Mouse (Mus musculus) MEL (cell line): ENCODE measurements around the gene Tab1. TPM values are rescaled to one million over a fixed set of nuclear protein-coding genes. Genes with fewer than 3 reads are reported as not detected.

ENCODE experiments used
- DNase-seq: peaks from one replicate; pipeline ENCODE4 v3.0.0; 2011; ENCODE audit warnings: low read depth, low spot score
- H3K27ac ChIP-seq: 2 replicates; pipeline ENCODE4 v1.5.1; 2012; ENCODE audit warnings: low read depth, mild to moderate bottlenecking, control low read depth, low read length, moderate library complexity; ENCODE audit not compliant: control insufficient read depth
- H3K27me3 ChIP-seq, 2 experiments: fragments of 150-350 bp in 1 of 2; sonication (generic) in 1 of 2; 2 replicates each; pipeline ENCODE4 v1.6.1; 2012; ENCODE audit warnings: low read length in 2 of 2, mild to moderate bottlenecking in 2 of 2, improper control_type of control experiment in 1 of 2, moderate library complexity in 1 of 2; ENCODE audit not compliant: insufficient read depth in 2 of 2, control insufficient read depth in 1 of 2
- H3K36me3 ChIP-seq, 2 experiments: 2 replicates each; pipeline ENCODE4 v1.6.1; 2012 to 2014; ENCODE audit warnings: low read length in 2 of 2, improper control_type of control experiment in 1 of 2, inconsistent platforms in 1 of 2, mild to moderate bottlenecking in 1 of 2; ENCODE audit not compliant: insufficient read depth in 2 of 2, control insufficient read depth in 1 of 2
- H3K4me1 ChIP-seq, 2 experiments: fragments of 150-350 bp in 1 of 2; sonication (generic) in 1 of 2; 2 replicates each; pipeline ENCODE4 v1.6.1; 2012; ENCODE audit warnings: low read length in 2 of 2, improper control_type of control experiment in 1 of 2, mild to moderate bottlenecking in 1 of 2; ENCODE audit not compliant: insufficient read depth in 2 of 2, control insufficient read depth in 1 of 2
- H3K4me3 ChIP-seq, 2 experiments: fragments of 150-350 bp in 1 of 2; sonication (generic) in 1 of 2; 2 replicates each; pipeline ENCODE4 v1.5.1; 2012; ENCODE audit warnings: low read depth in 2 of 2, low read length in 2 of 2, mild to moderate bottlenecking in 2 of 2, moderate library complexity in 2 of 2, control low read depth in 1 of 2, improper control_type of control experiment in 1 of 2; ENCODE audit not compliant: control insufficient read depth in 1 of 2, insufficient read depth in 1 of 2
- H3K79me2 ChIP-seq: 2 replicates; pipeline ENCODE4 v1.6.1; 2012; ENCODE audit warnings: mild to moderate bottlenecking, low read length, moderate library complexity; ENCODE audit not compliant: control insufficient read depth, poor library complexity, insufficient read depth
- H3K9ac ChIP-seq: 2 replicates; pipeline ENCODE4 v1.6.1; 2012; ENCODE audit warnings: low read depth, mild to moderate bottlenecking, control low read depth, low read length, moderate library complexity; ENCODE audit not compliant: control insufficient read depth, poor library complexity, severe bottlenecking
- H3K9me3 ChIP-seq: fragments of 150-350 bp; sonication (generic); replicated peaks from 2 replicates; pipeline ENCODE4 v1.6.1; 2012; ENCODE audit warnings: mild to moderate bottlenecking, low read length, improper control_type of control experiment, moderate library complexity; ENCODE audit not compliant: insufficient read depth
- CHD2 ChIP-seq: IDR thresholded peaks from 2 replicates; pipeline ENCODE4 v1.6.1; 2011; ENCODE audit warnings: low read length, improper control_type of control experiment
- CTCF ChIP-seq, 3 experiments: IDR thresholded peaks in 2 of 3; conservative IDR thresholded peaks in 1 of 3; 2 replicates each; pipeline ENCODE4 v1.5.1; 2011 to 2012; ENCODE audit warnings: low read length in 3 of 3, low read depth in 2 of 3, mild to moderate bottlenecking in 2 of 3, improper control_type of control experiment in 1 of 3, inconsistent platforms in 1 of 3, mixed read lengths in 1 of 3, moderate library complexity in 1 of 3; ENCODE audit not compliant: control insufficient read depth in 1 of 3, insufficient read depth in 1 of 3, poor library complexity in 1 of 3, severe bottlenecking in 1 of 3
- ETS1 ChIP-seq: IDR thresholded peaks from 2 replicates; pipeline ENCODE4 v1.6.1; 2012; ENCODE audit warnings: low read depth, mild to moderate bottlenecking, inconsistent platforms, low read length, improper control_type of control experiment, moderate library complexity
- GATA1 ChIP-seq: IDR thresholded peaks from 2 replicates; pipeline ENCODE4 v1.6.1; 2011; ENCODE audit warnings: low read depth, low read length, improper control_type of control experiment
- KAT2A ChIP-seq: conservative IDR thresholded peaks from 2 replicates; pipeline ENCODE4 v1.6.1; 2012; ENCODE audit warnings: low read depth, low read length, improper control_type of control experiment, inconsistent platforms
- MAX ChIP-seq: IDR thresholded peaks from 2 replicates; pipeline ENCODE4 v1.6.1; 2011; ENCODE audit warnings: low read length, improper control_type of control experiment
- POLR2A ChIP-seq, 2 experiments: IDR thresholded peaks; 2 replicates each; pipeline ENCODE4 v1.6.1; 2011 to 2012; ENCODE audit warnings: low read length in 2 of 2, mild to moderate bottlenecking in 2 of 2, control low read depth in 1 of 2, improper control_type of control experiment in 1 of 2, low read depth in 1 of 2, moderate library complexity in 1 of 2; ENCODE audit not compliant: control insufficient read depth in 1 of 2, insufficient read depth in 1 of 2, poor library complexity in 1 of 2
- POLR2AphosphoS2 ChIP-seq: IDR thresholded peaks from 2 replicates; pipeline ENCODE4 v1.6.1; 2011; ENCODE audit warnings: low read length, improper control_type of control experiment
- POLR2AphosphoS5 ChIP-seq: IDR thresholded peaks from 2 replicates; pipeline ENCODE4 v1.6.1; 2012; ENCODE audit warnings: low read depth, borderline replicate concordance, mild to moderate bottlenecking, inconsistent platforms, low read length, moderate library complexity, mixed read lengths
- RAD21 ChIP-seq: IDR thresholded peaks from 2 replicates; pipeline ENCODE4 v1.6.1; 2011; ENCODE audit warnings: mild to moderate bottlenecking, low read depth, low read length, improper control_type of control experiment
- UBTF ChIP-seq: IDR thresholded peaks from 2 replicates; pipeline ENCODE4 v1.6.1; 2012; ENCODE audit warnings: low read depth, mild to moderate bottlenecking, inconsistent platforms, low read length, improper control_type of control experiment, moderate library complexity, borderline replicate concordance; ENCODE audit not compliant: insufficient read depth
- USF1 ChIP-seq: IDR thresholded peaks from 2 replicates; pipeline ENCODE4 v1.6.1; 2014; ENCODE audit warnings: low read depth, mild to moderate bottlenecking, inconsistent platforms, low read length, improper control_type of control experiment, moderate library complexity
- ZC3H11A ChIP-seq: IDR thresholded peaks from 2 replicates; pipeline ENCODE4 v1.6.1; 2012; ENCODE audit warnings: low read depth, mild to moderate bottlenecking, inconsistent platforms, low read length, improper control_type of control experiment
- ZKSCAN1 ChIP-seq: IDR thresholded peaks from 2 replicates; pipeline ENCODE4 v1.6.1; 2012; ENCODE audit warnings: low read depth, mild to moderate bottlenecking, inconsistent platforms, low read length, improper control_type of control experiment, moderate library complexity
- polyA plus RNA-seq, 2 experiments: library from polyadenylated mRNA; stranded (reverse) in 1 of 2; unstranded in 1 of 2; fragments of >175 nt in 1 of 2; fragments of >200 nt in 1 of 2; gene quantifications; 2 replicates each; pipeline versions ENCODE4 v1.2.1 to v1.2.4; 2012; ENCODE audit warnings: low replicate concordance in 2 of 2, low read depth in 1 of 2; ENCODE audit not compliant: insufficient read length in 2 of 2, insufficient read depth in 1 of 2, missing spikeins in 1 of 2
- total RNA-seq: library from RNA; depleted of rRNA; stranded (reverse); fragments of 300-350 nt; gene quantifications from 2 replicates; pipeline ENCODE4 v1.2.3, GENCODE M21; 2012

The Tab1 gene
- total and polyA plus RNA-seq, 3 experiments, result 23.3 to 31.1 TPM; not detected in 1

- peaks cover 0 to 2% of the 10 kb centered on the region in 2 experiments; a peak in 2 of 4 replicates for H3K36me3 ChIP-seq
Observed at GRCm38 (mm10) chr15:80105490-80106410, 27.2 kb upstream of the Tab1 start.

GRCm38 (mm10) chr15:80107143-80107542 is 25.8 kb upstream of the Tab1 start:
- TF ChIP-seq POLR2AphosphoS5, result no peak
- no peak for TF ChIP-seq POLR2AphosphoS2
- no peak for TF ChIP-seq UBTF
- no peak for TF ChIP-seq CTCF (IDR thresholded peaks at IDR 0.05 in 2 of 3, conservative IDR thresholded peaks at IDR 0.05 in 1 of 3; ENCODE audit: control insufficient read depth in 1 of 3, insufficient read depth in 1 of 3, low read depth in 2 of 3, low read length in 3 of 3, poor library complexity in 1 of 3, severe bottlenecking in 1 of 3)
- no peak for TF ChIP-seq MAX
- TF ChIP-seq KAT2A, result no peak
- no peak for TF ChIP-seq ZKSCAN1
- H3K27me3 ChIP-seq, result no peaks in the 10 kb centered on the region
- no peak overlapping the region for H3K27ac ChIP-seq
- 0 out of 4 replicates have a peak, but pooled peaks cover 0 to 2% of the 10 kb centered on the region in 2 experiments for H3K4me1 ChIP-seq
- no peaks in the 10 kb centered on the region for H3K79me2 ChIP-seq
- H3K36me3 ChIP-seq, result peaks cover 2 to 5% of the 10 kb centered on the region in 2 experiments
- H3K9me3 ChIP-seq, result no peaks in the 10 kb centered on the region
- no peak overlapping the region for H3K4me3 ChIP-seq
- no peak overlapping the region for H3K9ac ChIP-seq
- no peak for DNase-seq

More at GRCm38 (mm10) chr15:80105490-80106410, 27.2 kb upstream of the Tab1 start:
- H3K4me3 ChIP-seq, result no peak overlapping the region
- no peak for TF ChIP-seq POLR2A (IDR thresholded peaks at IDR 0.05; ENCODE audit: control insufficient read depth in 1 of 2, insufficient read depth in 1 of 2, low read depth in 1 of 2, low read length in 2 of 2, poor library complexity in 1 of 2)
- TF ChIP-seq GATA1, result no peak
- TF ChIP-seq CHD2, result no peak
- no peak for TF ChIP-seq RAD21
- peak in 2 of 3 experiments; percentile 27 to 30; a peak in 3 of 6 replicates for TF ChIP-seq CTCF (IDR thresholded peaks at IDR 0.05 in 2 of 3, conservative IDR thresholded peaks at IDR 0.05 in 1 of 3; ENCODE audit: control insufficient read depth in 1 of 3, insufficient read depth in 1 of 3, low read depth in 2 of 3, low read length in 3 of 3, poor library complexity in 1 of 3, severe bottlenecking in 1 of 3)
- no peak for TF ChIP-seq ETS1
- H3K4me1 ChIP-seq, result 0 out of 4 replicates have a peak, but pooled peaks cover 0 to 2% of the 10 kb centered on the region in 2 experiments
- no peak for DNase-seq
- no peak overlapping the region for H3K27ac ChIP-seq
- no peak overlapping the region for H3K9ac ChIP-seq
- H3K79me2 ChIP-seq, result no peaks in the 10 kb centered on the region
- H3K9me3 ChIP-seq, result no peaks in the 10 kb centered on the region
- no peaks in the 10 kb centered on the region for H3K27me3 ChIP-seq

GRCm38 (mm10) chr15:80107575-80107974 is 25.4 kb upstream of the Tab1 start:
- H3K36me3 ChIP-seq, result peaks cover 2 to 7% of the 10 kb centered on the region in 2 experiments
- H3K27me3 ChIP-seq, result no peaks in the 10 kb centered on the region
- H3K4me3 ChIP-seq, result no peak overlapping the region
- no peak overlapping the region for H3K27ac ChIP-seq
- TF ChIP-seq ZC3H11A (no peak), CTCF (IDR thresholded peaks at IDR 0.05 in 2 of 3, conservative IDR thresholded peaks at IDR 0.05 in 1 of 3; ENCODE audit: control insufficient read depth in 1 of 3, insufficient read depth in 1 of 3, low read depth in 2 of 3, low read length in 3 of 3, poor library complexity in 1 of 3, severe bottlenecking in 1 of 3) (peak in 1 of 3 experiments; percentile 15; a peak in 1 of 6 replicates), USF1 (no peak), POLR2AphosphoS5 (no peak)
- TF ChIP-seq, all 39 proteins: peak for 1
- Histone ChIP-seq H3K9me3 (no peaks in the 10 kb centered on the region), H3K79me2 (no peaks in the 10 kb centered on the region), H3K4me1 (0 out of 4 replicates have a peak, but pooled peaks cover 0 to 2% of the 10 kb centered on the region in 2 experiments), H3K9ac (no peak overlapping the region)
- no peak for DNase-seq
